Mouse (Mus musculus): ENCODE measurements around the gene 2700049A03Rik. TPM values are rescaled to one million over a fixed set of nuclear protein-coding genes. Genes with fewer than 3 reads are reported as not detected.

2700049A03Rik gene
- 14.5 TPM for polyA plus RNA-seq (2017; shearing (Covaris generic))

DNA sequence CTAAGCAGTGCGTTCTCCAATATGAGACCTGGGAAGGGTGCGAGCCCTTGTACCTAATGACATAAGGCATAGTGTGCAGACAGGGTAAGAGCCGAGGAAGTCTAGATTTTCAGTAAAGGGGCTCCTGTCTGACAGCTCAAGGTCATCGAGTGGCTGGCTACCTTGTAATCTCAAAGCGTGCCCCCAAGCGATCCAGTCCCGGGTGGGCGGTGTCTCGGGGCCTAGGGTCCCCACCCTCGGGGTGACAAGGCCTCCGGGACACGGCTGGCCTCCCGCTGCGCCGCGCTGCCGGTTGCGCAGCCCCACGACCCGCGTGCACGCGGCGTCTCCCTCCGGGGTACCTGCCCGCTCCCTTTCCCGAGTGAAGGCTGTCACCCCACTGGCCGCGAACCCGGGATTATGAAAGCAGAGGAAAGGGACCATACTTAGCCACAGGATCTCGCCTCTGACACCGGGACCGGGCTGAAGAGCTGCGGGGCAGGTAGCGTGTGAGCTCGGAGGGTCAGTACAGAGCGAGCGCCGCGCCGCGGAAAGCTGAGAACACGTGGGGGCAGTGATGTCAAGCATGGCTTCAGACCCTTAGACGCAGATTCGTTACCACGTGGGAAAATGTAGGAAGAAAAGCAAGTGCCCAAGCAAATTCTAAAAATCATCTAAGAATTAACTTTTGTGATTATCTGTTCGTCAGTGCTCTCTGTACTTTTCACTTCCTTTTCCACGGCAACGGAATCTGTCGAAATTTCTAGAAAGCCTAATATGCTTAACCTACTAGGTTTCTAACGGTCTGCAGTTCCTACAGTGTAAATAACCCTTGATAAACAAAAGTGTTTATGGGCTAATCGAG, at the start of gene 2700049A03Rik, which contains the start of gene Timm9:
TSS of gene 2700049A03Rik (plus strand) at position 719 of the 844 bp plus-strand sequence.
TSS of gene Timm9 (minus strand) at position 555 of the 844 bp plus-strand sequence.

DNA sequence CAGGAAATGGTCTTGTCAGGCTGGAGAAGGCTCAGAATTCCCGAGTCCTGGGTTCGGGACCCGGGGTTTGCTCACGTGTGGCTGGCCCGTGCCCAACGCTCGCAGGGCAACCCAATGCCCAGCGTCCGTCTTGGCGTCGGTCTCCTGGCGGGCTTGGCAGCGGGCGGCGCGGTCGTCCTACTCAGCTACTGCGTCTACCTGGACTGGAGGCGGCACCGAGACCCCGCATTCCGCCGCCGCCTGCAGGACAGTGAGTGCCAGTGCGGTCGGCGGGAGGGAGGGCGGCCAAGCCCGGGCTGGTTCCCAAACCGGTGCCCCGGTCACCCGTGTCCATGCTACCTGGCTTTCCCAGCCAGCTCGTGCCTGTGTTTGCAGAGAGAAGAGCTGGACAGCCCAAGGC, 25.3 kb upstream of the 2700049A03Rik start, which contains the start of gene Tomm20l:
TSS of gene Tomm20l (plus strand) at position 98 of the 400 bp plus-strand sequence.

Other genes with a start within 250 kb of the 2700049A03Rik start
- 433 TPM for gene Actr10, start 199.0 kb upstream of the 2700049A03Rik start, polyA plus RNA-seq (2017; shearing (Covaris generic))
- 297 TPM for gene Psma3, start 162.2 kb upstream of the 2700049A03Rik start, polyA plus RNA-seq (2017; shearing (Covaris generic))
- 231 TPM for gene Arid4a, start 120.9 kb upstream of the 2700049A03Rik start, polyA plus RNA-seq (2017; shearing (Covaris generic))
- not detected for gene Tomm20l, start 25.4 kb upstream of the 2700049A03Rik start, polyA plus RNA-seq (2017; shearing (Covaris generic))
- gene Timm9, start 164 bp upstream of the 2700049A03Rik start, polyA plus RNA-seq (2017; shearing (Covaris generic)) = 57.1 TPM
- gene Dact1, start 173.0 kb downstream of the 2700049A03Rik start, polyA plus RNA-seq (2017; shearing (Covaris generic)) = 0.19 TPM

Data from naive thymus-derived CD4-positive, alpha-beta T cell, adult 5 months (primary cell).